Mouse (Mus musculus) gastrocnemius, adult 2 months (tissue): ENCODE measurements at regions not wholly inside any gene's neighbourhood (a gene's known extent, or its start where the extent isn't known, plus 50 kb on each side); places are given as distances from the start of the nearest gene placed in this dataset.

Source experiments
- DNase-seq: peaks from one replicate; pipeline ENCODE4 v3.0.0; 2022
- H3K27ac ChIP-seq: fragments of 200-600 bp; 2 replicates; pipeline ENCODE4 v1.8.1; 2022; ENCODE audit warnings: mild to moderate bottlenecking
- H3K4me3 ChIP-seq: fragments of 200-600 bp; 2 replicates; pipeline ENCODE4 v1.8.1; 2022; ENCODE audit warnings: mild to moderate bottlenecking, moderate library complexity
- CTCF ChIP-seq: fragments of 200-600 bp; IDR thresholded peaks from 2 replicates; pipeline ENCODE4 v1.8.1; 2022; ENCODE audit warnings: antibody characterized with exemption, mild to moderate bottlenecking, moderate library complexity
- intact Hi-C: fragments of 180-260 bp; cut with DNase I; formaldehyde crosslinking; loops from one replicate; pipeline ENCODE4 v1.15.1; 2025

- peak; percentile 28; the same call in 1 of the 2 replicates for TF ChIP-seq CTCF
- DNase-seq = no peak
These were observed 65.1 kb upstream of the Clec14a start for GRCm38 (mm10) chr12:58334163-58334562.

GRCm38 (mm10) chr12:58329913-58330312 is 60.8 kb upstream of the Clec14a start:
- no peak for TF ChIP-seq CTCF
- intact Hi-C loops = loop anchor here (10.0 kb wide), 1 partner anchor 115 kb away; the partner anchor contains the start of gene Sstr1
- Histone ChIP-seq H3K4me3 (no peak overlapping the region), H3K27ac (no peak overlapping the region)
- DNase-seq = no peak

More at GRCm38 (mm10) chr12:58334163-58334562, 65.1 kb upstream of the Clec14a start:
- Histone ChIP-seq H3K4me3 (no peak overlapping the region), H3K27ac (no peak overlapping the region)
- intact Hi-C loops = loop anchor here (10.0 kb wide), 1 partner anchor 119 kb away; the partner anchor contains the start of gene Sstr1

DNA sequence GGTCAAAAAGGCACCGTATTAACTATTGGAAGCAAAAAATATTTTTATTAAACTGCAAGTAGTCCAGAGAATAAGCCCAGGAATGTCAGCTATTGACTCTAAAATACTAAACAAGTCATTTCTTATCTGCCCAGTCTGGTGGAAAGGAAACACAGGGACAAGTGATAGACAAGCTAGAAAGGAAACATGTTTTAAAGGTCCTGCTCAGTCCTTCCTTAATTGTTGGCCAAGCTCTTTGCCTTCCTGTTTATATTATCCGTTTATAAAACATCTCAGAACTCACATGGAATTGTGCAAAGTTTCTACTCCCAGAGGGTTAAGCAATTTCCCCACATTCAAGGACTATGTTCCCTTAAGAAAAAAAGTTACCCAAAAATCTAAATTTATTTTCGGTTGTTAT is 54.9 kb upstream of the Clec14a start:
- DNase-seq = no peak
- H3K27ac ChIP-seq = peak overlapping the region; percentile 58
- intact Hi-C loops = no loop called here
- TF ChIP-seq CTCF = no peak
- H3K4me3 ChIP-seq = no peak overlapping the region
